Mouse (Mus musculus): ENCODE results near the gene Fam169a. TPM values are rescaled to one million over a fixed set of nuclear protein-coding genes. Genes with fewer than 3 reads are reported as not detected.

Gene Fam169a
- polyA plus RNA-seq, 1 experiment from 2014 or later = 0.17 TPM

DNA sequence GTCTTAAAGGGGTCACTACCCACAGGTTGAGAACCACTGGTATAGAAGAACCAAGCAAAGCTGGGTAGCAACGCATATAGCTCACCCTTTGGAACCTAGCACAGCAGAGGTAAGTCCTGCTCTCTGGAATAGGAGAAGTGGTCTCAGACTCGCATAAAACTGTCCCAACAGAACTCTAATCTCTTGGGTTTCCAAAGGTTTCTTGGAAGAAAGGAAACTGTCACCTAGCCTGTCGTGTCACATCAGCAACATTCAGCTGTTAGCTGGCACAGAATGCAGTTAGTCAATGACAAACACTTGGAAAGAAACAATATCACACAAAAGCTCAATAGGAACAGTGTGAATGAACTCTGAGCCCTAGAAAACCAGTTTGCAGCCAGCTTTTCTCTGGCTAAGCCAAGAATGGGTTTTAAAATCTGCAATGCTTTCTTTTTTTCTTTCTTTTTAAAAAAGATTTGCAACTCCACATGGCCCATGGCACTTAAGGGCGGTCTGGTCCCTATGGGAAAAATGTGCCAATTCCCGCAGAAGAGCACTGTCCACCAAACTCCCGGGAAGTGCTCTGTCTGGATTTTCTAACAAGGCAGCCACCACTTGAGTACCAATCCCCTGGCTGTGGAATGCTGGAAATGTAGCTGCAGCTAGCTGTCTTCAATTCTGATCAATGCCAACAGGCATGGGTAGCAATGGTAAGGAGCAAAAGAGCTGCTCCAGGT lies 113.2 kb downstream of the Fam169a start:
- no peaks in the 10 kb centered on the region for H3K79me2 ChIP-seq (ENCODE audit: inconsistent target)
- H3K27ac ChIP-seq = no peak overlapping the region
- peaks cover 93% of the 10 kb centered on the region for H3K36me3 ChIP-seq (ENCODE audit: inconsistent target)
- no peak overlapping the region for H3K4me3 ChIP-seq (ENCODE audit: inconsistent target)
- WGBS (ENCODE audit: missing documents) = 96% methylated on average over 6 of the region's 6 CpGs

Other genes with a start within 250 kb of the Fam169a start
- gene Gcnt4, start 142.6 kb upstream of the Fam169a start, polyA plus RNA-seq (2018) = not detected in 3 replicates
- gene 1700029F12Rik, start 32.9 kb upstream of the Fam169a start, polyA plus RNA-seq (2018) = not detected in 3 replicates
- gene Gm6169, start 32.0 kb downstream of the Fam169a start, polyA plus RNA-seq (2018) = 1.0 to 3.9 TPM (median 1.3 TPM) in 3 replicates
- gene Gfm2, start 70.7 kb downstream of the Fam169a start, polyA plus RNA-seq (2018) = 18.1 to 28.5 TPM (median 20.5 TPM) in 3 replicates
- gene Nsa2, start 70.7 kb downstream of the Fam169a start, polyA plus RNA-seq (2018) = 150 to 444 TPM (median 165 TPM) in 3 replicates
- 132 to 213 TPM (median 194 TPM) in 3 replicates for gene Hexb, start 131.1 kb downstream of the Fam169a start, polyA plus RNA-seq (2018)
- 8.5 to 16.0 TPM (median 15.6 TPM) in 3 replicates for gene Enc1, start 173.8 kb downstream of the Fam169a start, polyA plus RNA-seq (2018)

All from macrophage (primary cell).